Mouse (Mus musculus) myocyte (in vitro differentiated cells): ENCODE results near the gene Ccs. TPM values are rescaled to one million over a fixed set of nuclear protein-coding genes. Genes with fewer than 3 reads are reported as not detected.

Source experiments
- H3K27me3 ChIP-seq: one replicate; pipeline ENCODE4 v1.6.1; 2011; ENCODE audit not compliant: control insufficient read depth, insufficient read depth, insufficient read length
- H3K36me3 ChIP-seq: one replicate; pipeline ENCODE4 v1.6.1; 2011; ENCODE audit not compliant: control insufficient read depth, insufficient read depth
- H3K4me2 ChIP-seq: one replicate; pipeline ENCODE4 v1.6.1; 2011; ENCODE audit warnings: low read depth, control low read depth
- H3K4me3 ChIP-seq: one replicate; pipeline ENCODE4 v1.5.1; 2011; ENCODE audit warnings: mild to moderate bottlenecking, control low read depth, moderate library complexity
- H3K79me2 ChIP-seq: one replicate; pipeline ENCODE4 v1.6.1; 2011; ENCODE audit not compliant: control insufficient read depth, insufficient read depth
- H3ac ChIP-seq: one replicate; pipeline ENCODE4 v1.6.1; 2011; ENCODE audit not compliant: control insufficient read depth, insufficient read length
- CEBPB ChIP-seq: IDR thresholded peaks from 2 replicates; pipeline ENCODE4 v1.6.1; 2011; ENCODE audit warnings: mild to moderate bottlenecking, moderate library complexity; ENCODE audit not compliant: poor library complexity, insufficient read depth, severe bottlenecking
- E2F4 ChIP-seq: IDR thresholded peaks from one replicate; pipeline ENCODE4 v1.6.1; 2011; ENCODE audit warnings: mild to moderate bottlenecking, control low read depth, moderate library complexity; ENCODE audit not compliant: insufficient read depth
- MAX ChIP-seq: IDR thresholded peaks from one replicate; pipeline ENCODE4 v1.6.1; 2011; ENCODE audit warnings: low read depth, mild to moderate bottlenecking, control low read depth
- MYOD1 ChIP-seq, 3 experiments: IDR thresholded peaks; one replicate each; pipeline ENCODE4 v1.6.1; 2011; ENCODE audit warnings: control low read depth in 2 of 3, low read depth in 2 of 3, mild to moderate bottlenecking in 2 of 3, moderate library complexity in 1 of 3; ENCODE audit not compliant: insufficient read length in 2 of 3, control insufficient read depth in 1 of 3
- MYOG ChIP-seq, 3 experiments: IDR thresholded peaks; one replicate each; pipeline ENCODE4 v1.6.1; 2011; ENCODE audit warnings: control low read depth in 2 of 3, low read depth in 2 of 3, mild to moderate bottlenecking in 2 of 3; ENCODE audit not compliant: insufficient read length in 2 of 3, control insufficient read depth in 1 of 3, insufficient read depth in 1 of 3
- POLR2A ChIP-seq: IDR thresholded peaks from one replicate; pipeline ENCODE4 v1.6.1; 2011; ENCODE audit warnings: low read depth, mild to moderate bottlenecking, control low read depth, moderate library complexity; ENCODE audit not compliant: insufficient read length
- POLR2AphosphoS2 ChIP-seq: IDR thresholded peaks from one replicate; pipeline ENCODE4 v1.6.1; 2011; ENCODE audit warnings: low read depth, control low read depth; ENCODE audit not compliant: insufficient read length
- REST ChIP-seq: IDR thresholded peaks from one replicate; pipeline ENCODE4 v1.6.1; 2011; ENCODE audit warnings: mild to moderate bottlenecking, control low read depth, moderate library complexity; ENCODE audit not compliant: insufficient read depth, insufficient read length
- SRF ChIP-seq: IDR thresholded peaks from one replicate; pipeline ENCODE4 v1.6.1; 2011; ENCODE audit warnings: low read depth; ENCODE audit not compliant: control insufficient read depth, insufficient read length
- TCF12 ChIP-seq: IDR thresholded peaks from one replicate; pipeline ENCODE4 v1.6.1; 2011; ENCODE audit warnings: mild to moderate bottlenecking, control low read depth; ENCODE audit not compliant: poor library complexity, insufficient read depth, severe bottlenecking
- TCF3 ChIP-seq: IDR thresholded peaks from one replicate; pipeline ENCODE4 v1.6.1; 2011; ENCODE audit warnings: low read depth, control low read depth; ENCODE audit not compliant: insufficient read length
- USF1 ChIP-seq: IDR thresholded peaks from one replicate; pipeline ENCODE4 v1.6.1; 2011; ENCODE audit warnings: low read depth, mild to moderate bottlenecking, control low read depth, moderate library complexity
- polyA plus RNA-seq: library from polyadenylated mRNA; unstranded; fragments of >200 nt; fragmentation: generic; extraction: Trizol; gene quantifications from one replicate; pipeline ENCODE4 v1.2.1, GENCODE M21; 2012; ENCODE audit warnings: missing spikeins

The Ccs gene
- polyA plus RNA-seq, 1 experiment = 40.4 TPM

DNA sequence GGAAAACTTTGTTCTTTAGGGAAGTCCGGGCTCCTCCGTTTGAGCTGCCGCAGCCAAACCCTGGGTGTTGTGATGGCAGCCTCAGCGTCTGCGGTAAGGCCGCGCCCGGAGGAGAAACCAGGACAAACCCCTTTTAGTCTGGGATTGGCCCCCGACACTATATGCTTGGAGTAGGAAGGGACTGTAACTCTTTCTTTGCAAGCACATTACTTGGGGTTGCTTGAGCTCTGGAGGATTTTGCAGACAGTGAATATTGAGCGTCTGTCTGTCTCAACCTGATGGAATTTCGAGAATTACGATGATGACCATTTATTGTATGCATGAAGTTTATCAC lies 27.3 kb downstream of the Ccs start:
- Histone ChIP-seq H3K4me2 (peak overlapping the region; percentile 68), H3K27me3 (no peaks in the 10 kb centered on the region), H3K36me3 (no peaks in the 10 kb centered on the region), H3K4me3 (peak overlapping the region; percentile 90), H3ac (peak overlapping the region; percentile 40), H3K79me2 (peaks cover 43% of the 10 kb centered on the region)
- no peak for TF ChIP-seq USF1
- no peak for TF ChIP-seq E2F4
- peak; percentile 33 for TF ChIP-seq POLR2AphosphoS2
- no peak for TF ChIP-seq TCF3

- Histone ChIP-seq H3K4me2 (peak within 1 kb of the TSS; percentile 92), H3K36me3 (no peaks in the 10 kb centered on the region), H3ac (peak within 1 kb of the TSS; percentile 40), H3K4me3 (peak within 1 kb of the TSS; percentile 90), H3K27me3 (no peaks in the 10 kb centered on the region), H3K79me2 (peaks cover 49% of the 10 kb centered on the region)
- TF ChIP-seq MYOD1 (IDR thresholded peaks at IDR 0.05; ENCODE audit: control insufficient read depth in 1 of 3, insufficient read length in 2 of 3, low read depth in 2 of 3) (no peak), POLR2AphosphoS2 (peak; percentile 88), POLR2A (peak; percentile 89), USF1 (no peak), E2F4 (no peak), CEBPB (no peak)
These were observed 27.8 kb downstream of the Ccs start, which contains the start of the genes Gm21992 and Rbm14 for GRCm38 (mm10) chr19:4811063-4811908. Gene Gm21992 (minus strand): TSS chr19:4811612. Gene Rbm14 (minus strand): TSS chr19:4811634.

GRCm38 (mm10) chr19:4810746-4811062 lies 28.4 kb downstream of the Ccs start:
- no peaks in the 10 kb centered on the region for H3K36me3 ChIP-seq
- H3ac ChIP-seq = peak overlapping the region; percentile 40
- H3K79me2 ChIP-seq = peaks cover 55% of the 10 kb centered on the region
- peak overlapping the region; percentile 92 for H3K4me2 ChIP-seq
- H3K27me3 ChIP-seq = no peaks in the 10 kb centered on the region
- H3K4me3 ChIP-seq = peak overlapping the region; percentile 90
- TF ChIP-seq POLR2AphosphoS2 = no peak
- TF ChIP-seq REST = no peak
- no peak for TF ChIP-seq USF1
- TF ChIP-seq MYOG (IDR thresholded peaks at IDR 0.05; ENCODE audit: control insufficient read depth in 1 of 3, insufficient read depth in 1 of 3, insufficient read length in 2 of 3, low read depth in 2 of 3) = no peak
- TF ChIP-seq POLR2A = no peak
- TF ChIP-seq CEBPB = no peak
- TF ChIP-seq SRF = no peak
- TF ChIP-seq TCF12 = no peak

DNA sequence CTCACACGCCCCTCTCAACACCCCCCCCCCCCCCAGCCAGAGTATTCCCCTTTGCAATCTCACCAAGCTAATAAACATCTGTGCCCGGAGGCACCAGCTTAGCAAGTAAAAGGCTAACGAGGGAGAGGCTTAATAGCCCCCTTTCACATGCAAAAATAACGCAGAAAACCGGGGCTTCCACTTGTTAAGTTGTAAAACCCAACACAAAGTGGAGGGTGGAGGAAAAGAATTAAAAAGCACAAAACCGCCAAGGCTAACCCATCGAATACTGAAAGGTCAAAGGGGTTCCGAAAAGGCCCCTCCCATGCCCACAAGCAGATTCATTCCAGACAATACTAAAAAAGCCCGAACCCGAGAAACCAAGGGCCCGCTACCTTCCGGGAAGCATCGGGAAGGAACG lies 28.8 kb downstream of the Ccs start:
- Histone ChIP-seq H3K36me3 (no peaks in the 10 kb centered on the region), H3K4me2 (peak overlapping the region; percentile 92), H3ac (peak overlapping the region; percentile 40), H3K27me3 (no peaks in the 10 kb centered on the region), H3K79me2 (peaks cover 59% of the 10 kb centered on the region), H3K4me3 (peak overlapping the region; percentile 90)
- TF ChIP-seq E2F4 = no peak
- TF ChIP-seq POLR2A = no peak
- no peak for TF ChIP-seq USF1
- TF ChIP-seq CEBPB = no peak
- no peak for TF ChIP-seq TCF3
- TF ChIP-seq MAX = no peak
- no peak for TF ChIP-seq REST
- no peak for TF ChIP-seq POLR2AphosphoS2
- no peak for TF ChIP-seq SRF
- no peak for TF ChIP-seq MYOG (IDR thresholded peaks at IDR 0.05; ENCODE audit: control insufficient read depth in 1 of 3, insufficient read depth in 1 of 3, insufficient read length in 2 of 3, low read depth in 2 of 3)
- TF ChIP-seq MYOD1 (IDR thresholded peaks at IDR 0.05; ENCODE audit: control insufficient read depth in 1 of 3, insufficient read length in 2 of 3, low read depth in 2 of 3) = no peak
- no peak for TF ChIP-seq TCF12

- TF ChIP-seq CEBPB (no peak), TCF12 (no peak), REST (no peak), E2F4 (no peak), POLR2A (no peak), TCF3 (no peak)
- no peak overlapping the region for H3K4me3 ChIP-seq
- no peak overlapping the region for H3ac ChIP-seq
- peaks cover 100% of the 10 kb centered on the region for H3K79me2 ChIP-seq
- H3K27me3 ChIP-seq = no peaks in the 10 kb centered on the region
- no peak overlapping the region for H3K4me2 ChIP-seq
- no peaks in the 10 kb centered on the region for H3K36me3 ChIP-seq
These were observed 35.8 kb downstream of the Ccs start for GRCm38 (mm10) chr19:4803283-4803682.
